Comparison of ENCODE assay signal across 8 mouse cellular contexts in the genomic region with DNA sequence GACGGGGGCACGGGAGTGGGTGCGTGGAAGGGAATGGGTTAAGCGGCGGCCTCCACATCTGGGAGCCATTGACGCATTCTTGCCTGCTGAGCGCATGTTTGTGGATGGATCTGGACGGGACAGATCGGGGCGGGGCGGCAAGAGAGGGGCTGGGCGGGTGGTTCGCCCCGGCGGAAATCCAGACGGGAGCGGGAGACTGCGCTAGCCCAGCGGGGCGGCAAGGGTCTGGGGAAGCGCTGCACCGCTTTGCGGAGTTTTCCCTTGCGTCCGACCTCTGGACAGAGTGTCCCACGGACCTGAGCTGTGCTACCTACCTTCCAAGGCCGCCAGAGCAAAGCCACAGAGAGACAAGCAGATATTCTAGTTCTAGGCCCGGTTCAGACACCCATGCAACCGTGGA. TPM values are rescaled to one million over a fixed set of nuclear protein-coding genes. Genes with fewer than 3 reads are reported as not detected.
A peak's percentile ranks its signal among the peaks of the same experiment; 100 is the strongest.
DNase-seq lines count a peak whose midpoint lies in the region; ATAC-seq lines count a peak whose summit lies in the region.

No protein-coding gene starts in this region.

- H3K9ac ChIP-seq in intestine, embryonic 14.5 days (ENCODE audit: low read length) = peak overlapping the region; percentile 87
- H3K9ac ChIP-seq in liver, embryonic 15.5 days = no peak overlapping the region
- peak overlapping the region; percentile 53; the same call in 1 of the 2 replicates for H3K9ac ChIP-seq in neural tube, embryonic 15.5 days (replicated peaks)

- H3K4me1 ChIP-seq in intestine, embryonic 14.5 days (replicated peaks; ENCODE audit: control insufficient read depth, insufficient read depth, low read length) = peaks cover 77% of the 10 kb centered on the region
- H3K4me1 ChIP-seq in liver, embryonic 15.5 days (replicated peaks) = peaks cover 74% of the 10 kb centered on the region
- H3K4me1 ChIP-seq in neural tube, embryonic 15.5 days = peaks cover 80% of the 10 kb centered on the region

- WGBS in intestine, embryonic 14.5 days = under 1% methylated on average over 29 of the region's 29 CpGs
- WGBS in liver, embryonic 15.5 days (ENCODE audit: insufficient replicate concordance) = 3% methylated on average over 29 of the region's 29 CpGs
- 4% methylated on average over 29 of the region's 29 CpGs for WGBS in neural tube, embryonic 15.5 days

- peak overlapping the region; percentile 81 for H3K27ac ChIP-seq in intestine, embryonic 14.5 days (ENCODE audit: low read depth)
- H3K27ac ChIP-seq in liver, embryonic 15.5 days (replicated peaks) = 0 out of 2 replicates have a peak overlapping the region, but pooled peaks have one; percentile 19
- peak overlapping the region; percentile 65 for H3K27ac ChIP-seq in neural tube, embryonic 15.5 days (replicated peaks)

- H3K27me3 ChIP-seq in intestine, embryonic 14.5 days (replicated peaks; ENCODE audit: control insufficient read depth, insufficient read depth, low read length) = no peaks in the 10 kb centered on the region
- peaks cover 99% of the 10 kb centered on the region for H3K27me3 ChIP-seq in liver, embryonic 15.5 days
- H3K27me3 ChIP-seq in neural tube, embryonic 15.5 days (replicated peaks) = no peaks in the 10 kb centered on the region

- peak; percentile 25; the same call in 1 of the 2 replicates for ATAC-seq in intestine, embryonic 14.5 days (replicated peaks; ENCODE audit: low FRiP score, low TSS enrichment, low read depth)
- ATAC-seq in liver, embryonic 15.5 days (ENCODE audit: insufficient read depth) = no peak
- ATAC-seq in neural tube, embryonic 15.5 days (ENCODE audit: low FRiP score) = no peak

- no peaks in the 10 kb centered on the region for H3K36me3 ChIP-seq in intestine, embryonic 14.5 days (ENCODE audit: control insufficient read depth, insufficient read depth, low read length)
- H3K36me3 ChIP-seq in liver, embryonic 15.5 days (replicated peaks) = no peaks in the 10 kb centered on the region
- no peaks in the 10 kb centered on the region for H3K36me3 ChIP-seq in neural tube, embryonic 15.5 days

- H3K4me3 ChIP-seq in intestine, embryonic 14.5 days (ENCODE audit: low read depth, low read length) = peak overlapping the region; percentile 78
- peak overlapping the region; percentile 63 for H3K4me3 ChIP-seq in liver, embryonic 15.5 days (replicated peaks)
- peak overlapping the region; percentile 71 for H3K4me3 ChIP-seq in neural tube, embryonic 15.5 days (replicated peaks)

- peak; percentile 72 for DNase-seq in ES-CJ7 (ENCODE audit: low read depth, low spot score)
- peak; percentile 82 for DNase-seq in adrenal gland, postnatal 25 days
- peak; percentile 86 for DNase-seq in gastrocnemius, postnatal 25 days
- DNase-seq in intestine, embryonic 14.5 days (ENCODE audit: low spot score) = peak; percentile 86
- no peak for DNase-seq in layer of hippocampus, adult 18-20 months (ENCODE audit: low spot score in 2 of 2)
- DNase-seq in frontal cortex, postnatal 25 days (ENCODE audit: low spot score in 2 of 2) = no peak

- H3K9me3 ChIP-seq in intestine, embryonic 14.5 days (ENCODE audit: control insufficient read depth, low read length) = no peaks in the 10 kb centered on the region
- no peaks in the 10 kb centered on the region for H3K9me3 ChIP-seq in liver, embryonic 15.5 days (replicated peaks)
- H3K9me3 ChIP-seq in neural tube, embryonic 15.5 days (replicated peaks) = no peaks in the 10 kb centered on the region

- H3K4me2 ChIP-seq in intestine, embryonic 14.5 days (ENCODE audit: low read length) = peak overlapping the region; percentile 90
- peak overlapping the region; percentile 88 for H3K4me2 ChIP-seq in liver, embryonic 15.5 days
- H3K4me2 ChIP-seq in neural tube, embryonic 15.5 days = peak overlapping the region; percentile 84

RNA-seq across cellular contexts. Expression of a gene that starts 8.6 kb away (rescaled TPM):
- total RNA-seq in adrenal gland, postnatal 25 days (2021) = 21.8 and 27.7 TPM in 2 replicates
- 10 to 100 TPM in 1 of 2 experiments, 1 to 10 TPM in 1; 9.4 to 12.8 TPM for total RNA-seq in gastrocnemius, postnatal 25 days (2021)
- polyA plus RNA-seq in intestine, embryonic 14.5 days (2014; fragmentation: Nextera tagmentation; extraction: Ambion mirVana) = 42.4 and 43.6 TPM in 2 replicates
- polyA plus RNA-seq in liver, embryonic 15.5 days (2015; fragmentation: Nextera tagmentation; extraction: Ambion mirVana) = 4.4 and 4.5 TPM in 2 replicates
- polyA plus RNA-seq in neural tube, embryonic 15.5 days (2015; fragmentation: Nextera tagmentation; extraction: Ambion mirVana) = 17.3 and 19.9 TPM in 2 replicates
- total RNA-seq in layer of hippocampus, adult 18-20 months (2021) = 10 to 100 TPM; 18.3 to 26.6 TPM

RNA-seq across cellular contexts. Expression of a gene that starts 28.6 kb away (rescaled TPM):
- total RNA-seq in adrenal gland, postnatal 25 days (2021) = 1.7 and 4.3 TPM in 2 replicates
- under 1 TPM; 0.13 to 0.56 TPM for total RNA-seq in gastrocnemius, postnatal 25 days (2021)
- 32.5 and 32.9 TPM in 2 replicates for polyA plus RNA-seq in intestine, embryonic 14.5 days (2014; fragmentation: Nextera tagmentation; extraction: Ambion mirVana)
- 54.6 and 58.0 TPM in 2 replicates for polyA plus RNA-seq in liver, embryonic 15.5 days (2015; fragmentation: Nextera tagmentation; extraction: Ambion mirVana)
- 3.8 and 12.0 TPM in 2 replicates for polyA plus RNA-seq in neural tube, embryonic 15.5 days (2015; fragmentation: Nextera tagmentation; extraction: Ambion mirVana)
- under 1 TPM; 0.36 to 0.79 TPM for total RNA-seq in layer of hippocampus, adult 18-20 months (2021)

RNA-seq across cellular contexts. Expression of a gene that starts 46.6 kb away (rescaled TPM):
- total RNA-seq in adrenal gland, postnatal 25 days (2021) = not detected in 2 replicates
- not detected for total RNA-seq in gastrocnemius, postnatal 25 days (2021)
- polyA plus RNA-seq in intestine, embryonic 14.5 days (2014; fragmentation: Nextera tagmentation; extraction: Ambion mirVana) = 0.22 TPM in 1 of 2 replicates, not detected in the other
- not detected in 2 replicates for polyA plus RNA-seq in liver, embryonic 15.5 days (2015; fragmentation: Nextera tagmentation; extraction: Ambion mirVana)
- 2.2 and 3.0 TPM in 2 replicates for polyA plus RNA-seq in neural tube, embryonic 15.5 days (2015; fragmentation: Nextera tagmentation; extraction: Ambion mirVana)
- total RNA-seq in layer of hippocampus, adult 18-20 months (2021) = 1 to 10 TPM in 1 of 2 experiments, under 1 TPM in 1; 0.52 to 1.2 TPM

Comparison
In these comparisons a context has a peak if more than half of its experiments do, and no peak if none do; other contexts are left out.
1. DNase-seq: peak in ES-CJ7 (single experiment), adrenal gland, postnatal 25 days (single experiment), gastrocnemius, postnatal 25 days (single experiment) and intestine, embryonic 14.5 days (single experiment); none in layer of hippocampus, adult 18-20 months (0 of 2) and frontal cortex, postnatal 25 days (0 of 2).
2. H3K27ac ChIP-seq: peak in every context shown above with its lines; median percentile 81 in intestine, embryonic 14.5 days; 65 in neural tube, embryonic 15.5 days; 19 in liver, embryonic 15.5 days.
3. Peak in every context shown above with its lines, with median percentiles within 50 percentile points of each other: H3K4me2 ChIP-seq and H3K4me3 ChIP-seq.